Mouse (Mus musculus) C2C12 (cell line): ENCODE data around the gene Col23a1.

Source experiments
- CTCF ChIP-seq: IDR thresholded peaks from one replicate; pipeline ENCODE4 v1.5.1; 2011; ENCODE audit not compliant: control insufficient read depth, insufficient read depth, insufficient read length
- FOSL1 ChIP-seq: IDR thresholded peaks from one replicate; pipeline ENCODE4 v1.8.0; 2011; ENCODE audit warnings: mild to moderate bottlenecking, low read length; ENCODE audit not compliant: poor library complexity, insufficient read depth, severe bottlenecking
- MAX ChIP-seq: IDR thresholded peaks from one replicate; pipeline ENCODE4 v1.6.1; 2011; ENCODE audit warnings: mild to moderate bottlenecking, control low read depth
- USF1 ChIP-seq: IDR thresholded peaks from one replicate; pipeline ENCODE4 v1.6.1; 2011; ENCODE audit warnings: low read depth, mild to moderate bottlenecking, control low read depth, moderate library complexity

DNA sequence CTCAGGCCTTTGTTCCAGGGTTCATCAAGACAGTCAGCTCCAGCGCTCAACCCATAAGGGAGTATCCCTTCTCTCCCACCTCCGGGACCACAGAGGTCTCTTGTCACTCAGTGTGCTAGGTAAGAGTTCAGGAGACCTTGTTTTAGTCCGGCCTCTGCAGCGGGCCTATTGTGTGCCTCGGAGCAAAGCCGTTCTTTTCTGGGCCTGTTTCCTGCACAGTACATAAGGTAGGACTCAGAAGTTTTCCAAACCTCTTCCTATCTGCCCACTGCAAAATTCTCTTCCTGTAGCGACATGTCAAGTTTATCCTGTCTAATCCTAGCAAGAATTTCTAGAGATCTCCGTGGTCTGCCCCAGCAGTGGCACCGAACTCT is 294.3 kb downstream of the Col23a1 start:
- TF ChIP-seq MAX: no peak
- TF ChIP-seq CTCF: no peak
- TF ChIP-seq FOSL1: no peak
- no peak for TF ChIP-seq USF1
